Mouse (Mus musculus) T-helper 2 cell (primary cell): ENCODE measurements around the gene Psmd4.
"Not testable (repeated sequence)": the region's sequence is repeated elsewhere in the genome, so short reads cannot be mapped to it uniquely, and the experiment has no call there.

Source experiments
- in situ Hi-C: fragments of 300-600 bp; cut with MboI, MseI; formaldehyde crosslinking; loops from one replicate; pipeline ENCODE4 v1.15.1; 2025; ENCODE audit warnings: high pct_unique_total_duplicates

The Psmd4 gene

DNA sequence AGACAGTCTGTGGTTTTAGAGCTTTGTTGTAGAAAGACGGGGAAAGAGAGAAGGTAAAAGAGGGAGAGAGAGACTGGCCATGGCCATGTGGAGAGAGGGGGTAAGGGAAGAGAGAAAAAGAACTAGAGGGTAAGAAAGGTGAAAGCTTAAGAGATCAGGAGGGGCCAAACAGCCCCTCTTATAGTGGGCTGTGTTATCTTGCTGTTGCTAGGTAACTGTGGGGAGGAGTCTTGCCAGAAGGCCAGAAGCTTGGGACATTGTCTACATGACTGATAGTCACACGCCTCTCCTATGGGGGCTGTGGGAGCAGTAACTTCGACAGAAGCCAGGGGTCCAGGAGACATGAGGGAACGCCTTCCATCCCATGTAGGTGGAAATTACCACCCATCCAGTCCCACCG, 17.2 kb downstream of the Psmd4 start:
- in situ Hi-C loops: no loop called here

DNA sequence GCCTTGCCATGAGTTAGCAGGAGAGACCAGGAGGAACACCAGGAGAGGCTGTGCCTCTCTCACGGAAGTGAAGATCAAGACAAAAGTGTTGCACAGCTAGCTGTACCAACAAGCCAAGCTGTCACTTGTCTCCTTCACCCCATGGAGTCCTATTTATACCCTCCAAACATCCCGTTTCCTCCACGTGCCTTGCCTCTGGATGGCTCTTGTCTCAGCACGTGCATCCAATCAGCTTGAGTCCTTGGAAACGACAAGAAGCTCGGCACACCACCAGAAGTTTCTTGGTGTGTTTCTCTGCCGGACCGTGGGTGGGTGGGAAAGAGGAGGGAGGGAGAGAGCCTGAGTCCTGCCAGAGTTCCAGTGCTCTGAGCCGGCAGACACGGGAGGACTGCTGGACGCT, 17.9 kb downstream of the Psmd4 start:
- in situ Hi-C loops: no loop called here

DNA sequence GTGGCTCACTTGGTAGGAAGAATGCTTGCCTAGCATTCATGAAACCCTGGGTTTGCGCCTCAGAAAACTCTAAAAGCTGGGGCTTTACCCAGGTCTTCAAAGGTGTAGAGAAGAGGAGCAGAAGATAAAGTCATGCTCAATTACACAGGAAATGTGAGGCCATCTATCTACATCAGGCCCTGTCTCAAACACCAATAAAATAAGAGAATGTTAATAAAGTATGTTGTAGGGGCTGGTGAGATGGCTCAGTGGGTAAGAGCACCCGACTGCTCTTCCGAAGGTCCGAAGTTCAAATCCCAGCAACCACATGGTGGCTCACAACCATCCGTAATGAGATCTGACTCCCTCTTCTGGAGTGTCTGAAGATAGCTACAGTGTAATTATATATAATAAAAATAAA, 21.5 kb downstream of the Psmd4 start:
- in situ Hi-C loops: not testable (repeated sequence)

DNA sequence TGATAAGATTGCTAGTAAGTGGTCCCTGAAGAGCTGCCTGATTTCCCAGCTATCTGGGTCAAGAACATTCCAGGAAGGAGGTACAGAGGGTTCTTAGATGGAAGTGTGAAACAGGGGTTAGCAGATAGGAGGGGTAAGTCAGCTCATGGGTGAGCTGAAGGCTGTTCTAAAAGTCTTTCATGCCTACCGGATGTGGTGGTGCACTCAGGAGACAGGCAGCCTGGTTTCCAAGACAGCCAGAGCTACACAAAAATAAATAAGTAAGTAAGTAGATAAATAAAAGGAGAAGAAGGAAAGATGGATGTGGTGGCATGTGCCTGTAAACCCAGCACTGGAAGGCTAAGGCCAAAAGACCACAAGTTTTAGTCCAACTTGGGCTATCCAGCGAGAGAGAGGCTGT, 23.7 kb downstream of the Psmd4 start:
- in situ Hi-C loops: loop anchor here (10.0 kb wide), 1 partner anchor 1206 kb away; the partner anchor contains the start of genes Hist2h2ac and Hist2h2be

DNA sequence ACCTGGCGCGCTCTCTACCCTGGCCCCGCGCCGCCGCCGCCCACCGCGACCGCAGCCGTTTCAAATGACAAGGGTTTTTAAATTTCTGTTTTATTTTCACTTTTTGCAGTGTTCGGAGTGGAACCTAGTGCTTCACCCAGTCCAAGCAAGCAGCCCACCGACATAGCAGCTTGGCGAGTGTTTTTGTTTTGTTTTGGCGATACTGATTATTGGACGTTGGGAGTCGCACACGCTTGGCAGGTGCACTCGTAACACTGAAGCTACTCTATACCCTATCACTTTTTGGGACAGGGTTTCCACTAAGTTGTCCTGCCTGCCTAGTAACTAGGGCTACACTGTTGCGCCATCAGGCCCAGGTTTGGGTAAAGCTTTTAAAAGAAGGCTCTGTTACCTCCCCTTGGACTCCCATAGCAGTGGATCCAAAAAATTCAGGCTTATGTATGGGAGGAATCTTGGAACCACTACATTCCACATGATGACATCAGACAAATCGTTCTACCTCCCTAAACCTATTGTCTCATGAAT, 25.8 kb downstream of the Psmd4 start:
- in situ Hi-C loops: loop anchor here (10.0 kb wide), 1 partner anchor 1208 kb away; the partner anchor contains the start of genes Hist2h2ac and Hist2h2be

DNA sequence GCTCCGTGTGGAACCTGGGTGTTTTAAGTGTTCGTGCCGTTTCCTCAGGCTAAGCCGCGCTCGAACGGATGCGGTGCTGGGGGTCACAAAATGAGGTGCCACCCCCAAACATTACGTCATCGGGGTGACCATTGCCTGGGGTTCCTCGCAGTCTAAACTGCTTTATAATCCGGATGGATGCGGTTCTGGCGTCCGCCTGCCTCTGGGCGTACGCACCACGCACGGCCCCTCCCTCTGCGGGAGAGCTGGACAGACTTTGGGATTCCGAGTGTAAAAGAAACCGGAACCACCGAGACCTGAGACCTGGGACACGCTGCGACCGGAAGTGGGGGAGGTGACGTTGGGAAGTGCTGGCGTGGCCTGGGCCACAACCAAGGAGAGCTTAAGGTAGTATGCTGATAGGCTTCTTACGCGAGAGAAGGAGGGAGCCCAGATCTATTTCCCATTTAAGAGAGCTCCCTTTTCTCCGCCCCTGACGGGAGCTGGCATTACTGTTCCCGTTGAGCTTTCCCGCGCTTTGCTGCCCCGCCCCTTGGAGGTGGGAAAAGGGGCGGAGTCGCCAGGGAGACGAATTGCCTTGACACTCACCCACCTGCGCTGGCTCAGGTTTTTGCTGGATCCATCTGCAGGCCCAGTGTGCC, 26.4 kb downstream of the Psmd4 start:
- in situ Hi-C loops: loop anchor here (10.0 kb wide), 1 partner anchor 1209 kb away; the partner anchor contains the start of genes Hist2h2ac and Hist2h2be

DNA sequence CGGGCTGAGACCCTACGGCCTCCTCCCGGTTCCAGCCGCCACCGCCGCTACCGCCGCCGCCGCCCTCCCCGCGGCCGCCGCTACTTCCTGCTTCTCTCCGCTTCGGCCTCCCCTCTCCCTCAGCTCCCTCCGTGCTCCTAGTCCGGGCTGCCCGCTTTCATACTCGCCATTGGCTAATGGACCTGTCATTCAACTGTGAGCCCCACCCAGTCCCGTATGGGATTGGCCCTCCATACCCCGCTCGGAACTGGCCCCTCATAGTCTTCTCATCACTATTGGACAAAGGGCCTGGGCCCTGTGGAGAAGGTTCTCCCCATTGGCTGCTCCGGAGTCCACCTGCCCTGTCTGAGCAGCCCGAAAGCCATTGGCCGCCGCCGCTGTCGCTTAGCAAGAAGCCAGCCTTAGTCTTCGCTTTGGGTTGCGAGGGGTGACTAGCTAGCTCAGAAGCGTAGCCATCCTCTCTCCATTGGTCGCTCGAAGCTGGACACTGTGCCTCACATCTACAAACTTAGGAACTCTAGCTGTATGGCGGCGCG, 27.0 kb downstream of the Psmd4 start, which contains the start of gene Zfp687:
Gene Zfp687, minus strand, starts transcription at position 112 of the 536 bp plus-strand sequence.
- in situ Hi-C loops: loop anchor here (10.0 kb wide), 1 partner anchor 1209 kb away; the partner anchor contains the start of genes Hist2h2ac and Hist2h2be

DNA sequence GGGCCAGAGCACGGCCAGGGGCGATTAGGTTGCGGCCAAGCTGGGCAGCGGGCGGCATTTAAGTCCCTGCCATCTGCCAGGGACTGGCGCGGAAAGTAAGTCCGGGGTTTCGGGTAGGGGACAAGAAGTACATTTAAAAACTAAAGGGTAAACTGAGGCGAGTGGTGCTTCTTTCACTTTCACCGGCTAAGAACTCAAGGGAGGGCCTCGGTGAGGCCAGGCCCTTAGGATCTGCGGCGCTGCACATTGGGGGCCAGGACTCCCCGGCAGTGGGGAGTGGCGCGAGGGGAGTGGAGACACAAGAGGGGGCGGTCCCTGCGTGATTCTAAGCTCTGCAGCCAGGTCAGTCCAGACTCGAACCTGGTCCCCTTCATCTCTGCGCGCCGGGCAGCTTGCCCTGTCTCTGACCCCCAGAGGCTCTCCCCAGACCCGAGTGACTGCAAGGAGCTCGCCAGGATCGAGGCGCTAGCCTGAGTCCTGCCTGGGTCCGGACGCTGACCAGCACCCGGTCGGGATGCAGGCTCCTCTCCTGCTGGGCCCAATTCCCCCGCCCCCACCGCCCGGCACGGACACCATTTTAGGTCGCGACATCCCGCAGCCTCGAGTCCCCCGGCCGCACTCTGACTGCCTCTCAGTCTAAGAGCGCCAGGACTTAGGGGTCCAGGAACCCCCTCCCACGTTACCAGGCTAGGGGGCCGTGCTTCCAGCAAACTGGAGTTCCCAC, 27.8 kb downstream of the Psmd4 start:
- in situ Hi-C loops: loop anchor here (10.0 kb wide), 1 partner anchor 1210 kb away; the partner anchor contains the start of genes Hist2h2ac and Hist2h2be

DNA sequence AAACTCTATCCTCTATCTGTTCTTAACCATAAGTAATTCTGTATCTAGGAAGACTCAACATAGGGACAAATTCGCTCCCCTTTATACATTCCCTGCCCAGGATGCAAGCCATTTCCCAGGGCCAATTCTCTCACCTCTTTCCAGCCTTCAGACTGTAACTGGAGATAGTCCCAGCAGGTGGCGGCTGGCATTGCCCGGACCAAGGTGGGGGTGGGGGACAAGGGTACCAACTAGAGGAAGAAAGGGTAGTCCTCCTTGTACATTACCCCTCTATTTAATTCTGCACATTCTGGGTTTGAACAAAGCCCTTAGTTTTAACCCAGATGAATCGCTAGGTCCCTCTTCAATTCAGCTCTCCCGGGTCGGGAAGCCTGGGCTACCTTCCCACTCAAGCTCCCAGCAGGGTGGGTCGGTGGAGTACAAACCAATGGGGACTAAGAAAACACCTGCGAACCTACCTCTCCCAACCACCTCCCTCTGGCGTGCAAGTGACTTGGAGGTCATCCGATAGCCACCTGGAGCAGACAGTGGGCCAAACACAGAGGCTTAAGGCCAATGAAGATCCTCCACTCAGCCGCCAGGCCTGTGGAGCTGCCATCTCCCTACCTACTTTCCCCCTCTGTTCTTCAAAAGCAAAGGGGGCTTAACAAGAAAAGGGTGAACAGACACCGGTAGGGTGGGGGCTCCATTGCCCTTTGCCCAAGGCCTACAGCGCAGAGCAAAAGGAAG, 28.6 kb downstream of the Psmd4 start:
- in situ Hi-C loops: loop anchor here (10.0 kb wide), 1 partner anchor 1211 kb away; the partner anchor contains the start of genes Hist2h2ac and Hist2h2be

DNA sequence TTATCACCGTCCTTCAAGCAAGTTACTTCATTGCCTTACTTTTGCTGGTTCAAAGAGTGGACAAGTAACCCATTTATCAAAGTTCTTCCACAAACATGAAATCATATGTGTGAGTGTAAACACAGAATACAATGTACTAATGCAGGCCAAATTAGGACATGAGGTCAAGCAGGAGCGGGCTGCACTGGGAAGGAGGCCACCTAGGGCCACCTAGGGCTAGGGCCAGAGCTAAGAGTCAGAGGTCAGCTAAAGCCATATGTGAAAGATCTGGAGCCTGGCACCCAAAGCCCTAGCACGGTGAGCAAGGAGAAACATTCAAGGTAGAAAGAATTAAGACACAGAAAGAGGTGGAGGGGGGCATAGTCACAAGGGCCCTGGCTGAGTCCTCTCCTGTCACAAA, 29.4 kb downstream of the Psmd4 start:
- in situ Hi-C loops: loop anchor here (10.0 kb wide), 1 partner anchor 1212 kb away; the partner anchor contains the start of genes Hist2h2ac and Hist2h2be

DNA sequence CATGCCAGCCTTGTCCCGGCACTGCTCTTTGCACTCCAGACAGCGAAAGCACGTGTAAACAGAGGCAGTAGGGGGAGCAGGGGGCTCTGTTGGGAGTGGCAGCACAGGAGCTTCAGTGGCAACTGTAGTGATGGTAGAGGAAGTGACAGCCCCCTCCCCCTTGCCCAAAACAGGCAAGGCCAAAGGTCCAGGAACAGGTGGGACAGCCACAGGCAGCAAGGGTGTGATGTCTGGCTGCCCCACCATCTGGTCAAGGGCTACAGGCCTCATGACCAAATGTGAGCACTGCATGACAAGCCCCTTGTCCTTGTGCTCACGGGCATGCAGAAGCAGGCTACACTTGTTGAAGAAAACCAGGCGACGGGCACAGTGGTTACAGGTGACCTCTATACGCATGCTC, 32.0 kb downstream of the Psmd4 start:
- in situ Hi-C loops: loop anchor here (10.0 kb wide), 1 partner anchor 1214 kb away; the partner anchor contains the start of genes Hist2h2ac and Hist2h2be

DNA sequence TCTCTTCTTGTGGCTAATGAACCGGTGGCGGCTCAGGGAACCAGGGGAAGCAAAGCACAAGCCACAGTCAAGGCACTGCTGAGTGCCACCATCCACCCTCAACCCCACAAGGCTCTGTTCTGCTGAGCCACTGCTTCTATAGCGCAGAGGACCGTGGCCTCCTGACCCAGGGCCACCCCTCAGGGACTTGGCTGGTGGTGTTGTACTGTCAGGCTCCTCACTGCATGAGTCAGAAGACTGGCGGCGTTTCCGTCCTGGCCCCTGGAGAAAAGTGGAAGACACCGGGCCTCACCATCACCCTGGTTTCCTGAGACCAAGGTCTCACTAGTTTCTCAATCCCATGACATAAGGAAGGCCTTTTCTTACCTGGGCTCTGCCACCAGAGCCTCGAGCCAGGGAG, 34.7 kb downstream of the Psmd4 start:
- in situ Hi-C loops: no loop called here

DNA sequence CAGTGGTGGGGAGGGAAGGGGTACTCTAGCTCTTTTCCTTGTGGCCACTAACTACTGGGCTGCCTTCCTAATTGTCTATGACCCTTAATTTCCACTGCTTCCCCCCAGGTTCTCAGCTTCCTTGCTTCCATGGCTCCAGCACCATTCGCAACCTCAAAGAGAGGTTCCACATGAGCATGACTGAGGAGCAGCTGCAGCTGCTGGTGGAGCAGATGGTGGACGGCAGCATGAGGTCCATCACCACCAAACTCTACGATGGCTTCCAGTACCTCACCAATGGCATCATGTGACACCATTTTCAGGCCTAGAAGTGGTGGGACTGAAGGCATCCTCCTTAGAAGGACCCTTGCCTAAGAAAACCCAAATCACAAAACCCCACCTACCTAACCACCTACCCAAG, 36.8 kb downstream of the Psmd4 start:
- in situ Hi-C loops: no loop called here

DNA sequence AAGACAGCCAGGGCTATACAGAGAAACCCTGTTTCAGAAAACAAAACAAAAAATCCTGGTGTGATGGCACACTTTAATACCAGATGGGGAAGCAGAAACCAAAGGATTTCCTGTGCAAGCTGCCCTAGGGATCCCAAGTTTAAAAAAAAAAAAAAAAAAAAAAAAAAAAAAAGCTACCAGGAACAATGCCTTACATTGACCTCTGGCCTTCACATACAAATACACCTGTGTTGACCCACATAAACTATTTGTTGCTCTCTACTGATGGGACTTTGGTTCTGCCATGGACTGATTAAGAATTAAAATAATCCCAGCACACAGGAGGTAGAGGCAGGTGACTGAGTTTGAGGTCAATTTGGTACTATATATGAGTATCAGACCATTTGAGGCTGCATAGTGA, 39.1 kb downstream of the Psmd4 start:
- in situ Hi-C loops: no loop called here

DNA sequence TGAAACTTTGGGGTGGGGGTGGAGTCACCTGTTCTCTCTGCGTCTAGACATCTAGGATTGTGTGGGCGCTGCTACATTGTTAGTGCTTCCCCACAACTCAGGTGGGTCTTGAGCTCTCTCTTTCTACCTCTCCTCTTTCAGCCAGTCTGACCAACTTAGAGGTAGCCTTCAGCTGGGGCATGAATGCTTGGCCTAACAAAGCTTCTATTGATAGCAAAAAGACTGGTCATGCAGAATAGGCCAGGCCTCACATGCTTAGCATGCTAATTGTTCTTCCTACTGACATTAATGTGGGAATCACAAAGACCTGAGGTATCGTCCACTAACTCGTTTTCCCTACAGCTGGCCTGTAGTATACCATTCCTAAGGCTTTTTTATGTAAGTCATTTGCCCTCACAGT, 39.8 kb downstream of the Psmd4 start:
- in situ Hi-C loops: no loop called here

DNA sequence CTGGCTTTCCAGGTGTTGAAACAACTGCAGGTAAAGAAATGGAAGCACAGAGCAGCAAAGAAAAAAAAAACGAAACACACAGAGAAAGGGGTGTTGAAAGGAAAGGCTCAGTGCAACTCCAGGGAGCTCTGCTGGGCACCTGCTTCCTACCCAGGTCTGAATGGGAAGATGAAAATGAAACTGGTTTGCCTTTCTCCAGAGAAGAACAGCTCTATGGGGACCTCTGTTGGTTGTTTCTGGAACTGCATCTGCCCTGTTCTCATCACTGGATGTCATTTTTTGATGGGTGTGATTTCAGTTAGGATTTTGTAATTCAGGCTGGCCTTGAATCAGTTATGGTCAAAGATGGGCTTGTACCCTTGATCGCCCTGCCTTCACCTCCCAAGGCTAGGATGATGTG, 45.5 kb downstream of the Psmd4 start:
- in situ Hi-C loops: loop anchor here (5.0 kb wide), 1 partner anchor 40 kb away; no protein-coding TSS in a partner anchor

DNA sequence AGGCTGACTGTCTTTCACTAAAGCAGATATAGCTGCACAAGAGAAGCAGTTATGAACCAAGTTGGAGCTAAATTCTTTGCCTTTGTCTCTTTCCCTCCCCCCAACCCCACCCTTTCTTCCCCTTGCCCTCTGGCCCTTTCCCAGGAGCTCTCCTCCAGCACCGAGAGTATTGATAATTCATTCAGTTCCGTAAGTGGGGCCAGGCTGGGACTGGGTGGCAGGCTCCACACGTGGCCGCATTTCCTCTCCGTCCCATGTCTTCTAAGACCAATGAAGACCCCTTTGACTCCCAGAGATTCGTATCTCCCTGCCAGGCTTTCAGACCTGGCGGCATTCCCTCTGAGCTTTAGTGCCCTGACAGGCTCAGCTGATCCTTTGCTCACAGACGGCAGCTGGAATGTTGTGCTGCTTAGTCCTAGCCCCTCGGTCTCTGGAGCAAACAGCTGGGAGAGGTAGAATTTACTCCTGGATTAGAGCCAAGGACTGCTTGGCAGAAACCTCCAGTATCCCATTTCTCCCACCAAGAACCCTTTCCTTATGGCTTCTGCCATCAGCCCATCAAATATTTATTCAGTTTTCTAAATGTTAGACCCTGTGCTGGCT, 53.2 kb downstream of the Psmd4 start:
- in situ Hi-C loops: no loop called here

DNA sequence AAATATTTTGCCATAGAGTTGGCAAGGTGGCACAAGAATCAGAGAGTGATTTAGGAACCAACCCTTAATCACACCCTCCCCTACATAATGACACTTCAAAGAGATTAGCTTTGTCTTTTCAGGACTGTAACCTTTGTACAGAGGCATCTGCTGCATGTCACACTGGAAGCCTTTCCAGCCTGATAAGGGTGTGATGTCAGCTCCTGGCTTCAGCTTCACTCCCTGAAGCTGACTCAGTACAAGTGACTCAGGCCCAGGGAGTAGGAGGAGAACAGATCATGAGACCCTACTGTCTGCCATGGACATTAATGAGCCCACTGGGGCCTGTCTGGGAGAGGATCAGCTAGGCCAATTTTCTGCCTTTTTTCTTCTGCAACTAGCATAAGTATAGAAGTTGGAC, 54.8 kb downstream of the Psmd4 start:
- in situ Hi-C loops: no loop called here

DNA sequence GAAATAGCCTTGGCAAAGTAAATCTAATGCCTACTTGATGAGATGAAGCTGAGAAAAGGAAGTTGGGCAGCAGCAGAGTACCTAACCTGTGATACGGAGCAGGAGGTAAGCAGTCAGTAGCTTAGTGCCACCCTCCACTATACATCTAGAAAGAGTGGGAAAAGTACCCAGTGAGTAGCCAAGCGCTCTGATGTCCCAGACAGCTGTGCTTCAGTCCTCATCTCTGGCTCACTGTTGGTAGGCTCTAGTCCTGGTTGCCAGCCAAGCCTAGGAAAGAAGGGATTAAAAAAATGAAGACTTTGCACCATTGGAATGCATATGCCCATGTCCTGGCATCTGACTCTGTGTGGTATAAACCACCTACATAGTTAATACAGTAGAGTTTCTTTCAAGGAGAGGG, 56.9 kb downstream of the Psmd4 start:
- in situ Hi-C loops: no loop called here

DNA sequence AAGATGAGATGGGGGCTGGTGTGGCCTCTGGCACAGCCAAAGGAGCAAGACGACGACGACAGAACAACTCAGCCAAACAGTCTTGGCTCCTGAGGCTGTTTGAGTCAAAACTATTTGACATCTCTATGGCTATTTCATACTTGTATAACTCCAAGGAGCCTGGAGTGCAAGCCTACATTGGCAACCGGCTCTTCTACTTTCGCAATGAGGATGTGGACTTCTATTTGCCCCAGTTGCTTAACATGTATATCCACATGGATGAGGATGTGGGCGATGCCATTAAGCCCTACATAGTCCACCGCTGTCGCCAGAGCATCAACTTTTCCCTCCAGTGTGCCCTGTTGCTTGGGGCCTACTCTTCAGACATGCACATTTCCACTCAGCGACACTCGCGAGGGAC, 58.1 kb downstream of the Psmd4 start:
- in situ Hi-C loops: no loop called here
